Mouse (Mus musculus) c-Kit-positive CD71-positive TER-119-positive erythroid progenitor cells, embryonic 14.5 days (primary cell): Measurements from ENCODE around the gene Cpm.

Source experiments
- DNase-seq: peaks from one replicate; pipeline ENCODE4 v3.0.0-alpha.2; 2013; ENCODE audit warnings: low spot score

Gene Cpm

DNA sequence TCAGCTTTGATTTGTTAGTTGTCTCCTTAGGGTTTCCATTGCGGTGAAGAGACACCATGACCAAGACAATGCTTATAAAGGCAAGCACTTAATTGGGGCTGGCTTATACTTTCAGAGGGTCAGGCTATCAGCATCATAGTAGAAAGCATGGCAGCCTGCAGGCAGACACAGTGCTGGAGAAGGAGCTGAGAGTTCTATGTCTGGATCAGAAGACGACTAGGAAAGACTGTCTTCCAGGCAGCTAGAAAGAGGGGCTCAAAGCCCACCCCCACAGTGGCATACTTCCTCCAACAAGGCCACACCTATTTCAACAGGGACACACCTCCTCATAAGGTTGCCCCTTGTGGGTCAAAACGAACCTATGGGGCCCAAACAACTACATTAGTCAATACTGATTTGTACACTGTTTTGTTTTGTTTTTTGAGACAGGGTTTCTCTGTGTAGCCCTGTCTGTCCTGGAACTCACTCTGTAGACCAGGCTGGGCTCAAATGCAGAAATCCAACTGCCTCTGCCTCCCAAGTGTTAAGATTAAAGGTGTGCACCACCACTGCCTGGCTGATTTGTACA lies 8.3 kb upstream of the Cpm start:
- no peak for DNase-seq

DNA sequence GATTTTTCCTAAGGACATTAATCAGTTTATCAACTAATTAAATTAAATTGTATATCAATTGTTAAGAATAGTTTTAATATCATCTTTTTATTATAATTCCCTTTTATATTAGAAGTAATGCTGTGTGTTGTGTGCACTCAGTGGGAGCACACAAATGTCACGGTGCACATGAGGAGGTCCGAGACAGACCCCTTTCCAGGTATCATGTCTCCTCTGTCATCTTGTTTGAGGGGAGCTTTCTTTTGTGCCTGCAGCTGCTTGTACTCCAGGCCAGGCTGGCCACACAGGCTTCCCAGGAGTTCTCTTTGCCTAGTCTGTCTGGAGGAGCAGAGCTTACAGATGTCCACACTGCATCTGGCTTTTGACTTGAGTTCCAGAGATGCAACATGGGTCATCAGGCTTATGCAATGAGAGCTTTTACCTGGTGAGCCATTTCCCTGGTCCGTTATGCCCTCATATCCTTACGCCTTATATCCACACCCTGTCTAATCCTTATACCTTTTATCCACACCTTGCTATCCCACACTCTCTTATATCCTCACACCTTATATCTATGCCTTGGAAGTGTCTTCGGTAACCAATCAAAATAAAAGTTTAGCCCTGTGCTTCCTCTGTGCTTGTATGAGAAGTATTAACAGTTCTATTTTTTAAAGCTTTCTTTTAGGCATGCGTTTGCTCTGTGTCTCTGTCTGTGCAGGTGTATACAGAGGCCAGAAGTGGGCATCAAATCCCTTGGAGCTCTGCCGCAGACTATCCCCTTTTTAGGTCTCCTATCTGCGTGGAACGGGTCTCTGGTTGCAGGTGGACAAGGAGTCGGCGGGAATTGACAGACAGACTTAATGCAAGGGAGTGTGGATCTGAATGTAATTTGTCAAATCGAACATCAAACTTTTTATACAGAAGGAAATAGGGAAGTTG lies 7.4 kb upstream of the Cpm start:
- DNase-seq = no peak

DNA sequence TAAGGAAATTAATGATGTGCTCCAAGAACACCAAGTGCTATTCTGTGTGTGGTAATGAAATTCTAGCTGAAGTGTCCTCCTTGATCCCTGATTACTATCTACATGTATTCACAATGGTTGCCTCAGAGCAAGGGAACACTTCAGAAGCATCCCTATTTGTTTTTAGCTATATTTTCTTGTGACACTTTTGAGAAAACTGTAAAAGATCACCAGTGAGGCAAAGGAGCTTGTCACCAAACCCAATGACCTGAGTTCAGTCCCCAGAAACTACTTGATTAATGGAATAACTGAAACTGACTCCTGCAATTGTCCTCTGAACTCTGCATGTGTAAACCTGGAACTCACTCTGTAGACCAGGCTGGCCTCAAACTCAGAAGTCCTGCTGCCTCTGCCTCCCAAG lies 5.9 kb upstream of the Cpm start:
- no peak for DNase-seq

DNA sequence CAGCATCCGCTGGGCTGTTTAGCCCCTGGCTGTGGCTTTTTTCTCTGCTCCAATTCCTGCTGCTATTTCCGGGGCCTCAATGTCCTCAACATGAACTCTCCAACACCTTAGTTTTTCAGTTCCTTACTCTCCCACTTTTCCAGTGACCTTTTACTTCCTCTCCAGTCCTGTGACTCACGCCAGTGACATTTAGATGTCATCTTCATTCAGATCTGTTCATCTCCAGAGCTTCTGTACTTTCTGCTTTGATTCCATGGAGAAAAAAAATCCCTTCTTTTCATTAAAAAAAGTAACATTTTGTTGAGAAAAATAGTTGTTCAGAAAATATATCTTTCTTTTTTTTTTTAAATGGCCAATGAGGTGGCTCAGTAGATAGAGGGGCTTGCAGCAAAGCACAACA lies 5.1 kb upstream of the Cpm start:
- DNase-seq = no peak

DNA sequence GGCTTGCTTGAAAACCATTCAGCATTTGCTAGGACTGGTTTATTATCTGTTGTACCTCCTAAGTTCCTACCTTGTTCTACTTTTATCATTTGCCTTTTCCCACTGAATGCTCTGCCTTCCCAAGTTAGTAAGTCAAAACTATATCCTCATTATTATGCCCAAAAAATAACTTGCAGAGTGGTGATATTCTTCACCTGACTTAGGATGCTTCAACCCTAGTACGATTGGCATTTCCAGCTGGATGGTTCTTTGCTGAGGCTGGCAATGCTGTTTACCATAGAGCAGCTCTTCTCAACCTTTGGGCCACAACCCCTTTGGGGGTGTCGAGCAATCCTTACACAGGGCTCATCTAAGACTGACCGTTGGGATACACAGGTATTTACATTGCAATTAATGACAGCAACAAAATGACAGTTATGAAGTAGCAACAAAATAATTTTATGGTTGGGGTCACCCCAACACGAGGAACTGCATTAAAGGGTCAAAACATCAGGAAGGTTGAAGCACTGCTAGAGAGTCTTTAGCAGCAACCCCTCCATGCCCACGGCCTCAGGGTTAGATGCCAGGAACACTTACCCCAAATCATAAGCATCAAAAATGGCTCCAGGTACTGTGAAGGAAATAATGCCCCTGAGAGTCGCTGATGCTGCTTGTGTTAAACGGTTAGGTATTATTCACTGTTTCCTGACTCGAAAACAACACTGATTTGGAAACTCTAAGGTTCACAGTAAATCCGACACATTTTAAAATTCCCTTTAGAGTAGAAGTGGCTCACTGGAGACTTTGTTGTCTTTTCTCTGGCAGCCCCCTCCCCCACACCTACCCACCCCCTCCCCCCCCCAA lies 4.4 kb upstream of the Cpm start:
- no peak for DNase-seq

DNA sequence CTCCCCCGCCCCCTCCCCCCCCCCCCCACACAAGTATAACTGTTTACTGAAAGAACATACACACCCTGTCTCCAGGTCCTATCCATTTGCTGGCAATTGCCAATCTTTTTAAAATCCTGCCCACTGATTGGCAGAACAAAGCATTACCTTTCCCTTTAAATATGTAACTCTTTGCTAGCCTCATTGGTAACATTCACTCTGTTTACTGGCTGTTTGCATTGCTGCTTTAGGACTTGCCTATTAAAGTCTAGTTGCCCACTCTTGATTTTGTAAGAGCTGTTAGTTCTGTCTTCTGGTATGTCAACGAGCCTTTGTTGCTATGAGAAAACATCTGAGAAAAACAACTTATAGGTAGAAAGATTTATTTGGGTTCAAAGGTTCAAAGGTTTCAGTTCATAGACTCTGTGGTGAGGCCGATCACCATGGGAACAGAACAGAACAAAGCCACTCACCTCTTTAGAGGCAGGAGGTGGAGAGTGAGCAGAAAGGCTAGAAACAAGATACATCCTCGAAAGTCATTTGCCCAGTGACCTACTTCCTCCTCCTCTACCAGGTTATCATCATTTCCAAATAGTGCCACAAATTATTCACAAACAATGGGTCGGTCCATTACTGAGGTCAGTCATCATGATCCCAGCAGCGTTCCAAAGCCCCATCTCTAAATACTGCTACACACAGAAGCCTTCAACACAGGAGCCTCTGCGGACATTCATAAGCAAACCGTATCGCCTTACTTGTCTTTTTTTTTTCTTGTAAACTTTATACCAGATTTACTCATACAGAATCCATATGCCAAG lies 3.6 kb upstream of the Cpm start:
- DNase-seq = no peak

DNA sequence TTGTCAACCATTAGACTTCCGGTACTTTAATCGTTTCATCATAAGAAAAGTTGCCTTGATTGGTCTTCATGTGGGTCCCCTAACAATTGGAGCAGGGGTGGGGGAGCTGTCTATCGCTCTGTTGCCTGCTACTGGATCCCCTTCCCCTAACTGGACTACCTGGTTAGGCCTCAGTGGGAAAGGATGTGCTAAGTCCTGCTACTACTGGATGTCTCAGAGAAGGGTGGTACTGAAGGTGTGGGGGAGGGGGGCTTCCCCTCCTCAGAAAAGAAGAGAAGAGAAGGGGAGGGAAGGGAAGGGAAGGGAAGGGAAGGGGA lies 3.0 kb upstream of the Cpm start:
- DNase-seq = no peak

DNA sequence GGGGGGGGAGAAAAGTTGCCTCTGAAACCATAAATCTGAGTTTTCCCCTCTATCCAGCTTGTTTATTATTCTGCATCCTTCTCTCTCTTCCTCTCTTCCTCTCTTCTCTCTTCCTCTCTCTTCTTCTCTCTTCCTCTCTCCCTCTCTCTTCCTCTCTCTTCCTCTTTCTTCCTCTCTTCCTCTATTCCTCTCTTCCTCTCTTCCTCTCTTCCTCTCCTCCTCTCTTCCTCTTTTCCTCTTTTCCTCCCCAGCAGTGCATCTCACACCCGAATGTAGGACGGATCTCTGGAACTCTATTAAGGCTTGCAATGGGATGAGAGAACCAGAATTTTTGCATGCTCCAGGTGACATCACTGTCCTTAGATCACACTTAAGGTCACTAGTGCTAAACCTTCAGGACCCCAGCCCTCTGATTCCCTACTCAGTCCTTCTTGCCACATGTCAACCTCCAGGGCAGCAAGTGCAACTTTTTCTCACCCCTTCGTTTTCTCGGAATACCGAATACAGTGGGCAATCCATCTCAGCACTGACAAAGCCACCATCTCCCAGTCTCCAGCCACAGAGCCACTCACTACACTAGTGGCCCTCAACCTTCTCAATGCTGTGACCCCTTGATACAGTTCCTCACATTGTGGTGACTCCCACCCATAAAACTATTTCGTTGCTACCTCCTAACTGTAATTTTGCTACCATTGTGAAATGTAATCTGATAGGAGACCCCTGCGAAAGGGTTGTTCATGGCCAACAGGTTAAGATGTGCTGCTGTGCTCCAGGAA lies 2.3 kb upstream of the Cpm start:
- no peak for DNase-seq

DNA sequence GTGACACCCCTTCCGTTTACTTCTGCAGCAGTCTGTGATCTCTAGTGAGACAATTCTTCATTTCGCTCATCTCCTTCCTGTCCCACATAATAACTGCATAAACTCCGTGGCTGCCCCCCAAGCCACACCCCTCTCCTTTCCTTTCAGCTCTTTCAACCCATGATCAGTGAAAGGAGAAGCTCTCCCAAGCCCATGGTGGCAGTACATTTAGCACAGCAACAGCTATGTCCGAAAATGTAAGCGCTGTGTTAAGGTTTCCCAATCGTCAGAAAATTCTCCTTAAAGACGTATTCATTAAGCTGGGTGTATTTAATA lies 1.7 kb upstream of the Cpm start:
- DNase-seq = no peak

DNA sequence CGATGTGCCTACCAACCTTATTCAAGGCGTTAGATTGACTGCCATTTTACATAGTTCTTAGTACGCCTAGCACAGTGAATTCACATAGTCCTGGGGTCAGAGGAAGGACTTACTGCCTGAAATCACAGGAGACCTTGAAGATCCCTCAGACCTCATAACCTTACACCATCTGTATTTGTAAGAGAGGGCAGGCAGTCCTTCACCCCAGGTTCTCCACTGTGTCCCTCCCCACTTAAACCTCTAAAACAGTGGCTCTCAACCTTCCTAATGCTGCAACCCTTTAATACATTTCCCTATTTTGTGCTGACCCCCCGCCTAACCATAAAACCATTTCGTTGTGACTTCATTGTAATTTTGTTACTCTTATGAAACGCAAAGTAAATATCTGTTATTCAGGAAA lies 1.4 kb upstream of the Cpm start:
- no peak for DNase-seq

DNA sequence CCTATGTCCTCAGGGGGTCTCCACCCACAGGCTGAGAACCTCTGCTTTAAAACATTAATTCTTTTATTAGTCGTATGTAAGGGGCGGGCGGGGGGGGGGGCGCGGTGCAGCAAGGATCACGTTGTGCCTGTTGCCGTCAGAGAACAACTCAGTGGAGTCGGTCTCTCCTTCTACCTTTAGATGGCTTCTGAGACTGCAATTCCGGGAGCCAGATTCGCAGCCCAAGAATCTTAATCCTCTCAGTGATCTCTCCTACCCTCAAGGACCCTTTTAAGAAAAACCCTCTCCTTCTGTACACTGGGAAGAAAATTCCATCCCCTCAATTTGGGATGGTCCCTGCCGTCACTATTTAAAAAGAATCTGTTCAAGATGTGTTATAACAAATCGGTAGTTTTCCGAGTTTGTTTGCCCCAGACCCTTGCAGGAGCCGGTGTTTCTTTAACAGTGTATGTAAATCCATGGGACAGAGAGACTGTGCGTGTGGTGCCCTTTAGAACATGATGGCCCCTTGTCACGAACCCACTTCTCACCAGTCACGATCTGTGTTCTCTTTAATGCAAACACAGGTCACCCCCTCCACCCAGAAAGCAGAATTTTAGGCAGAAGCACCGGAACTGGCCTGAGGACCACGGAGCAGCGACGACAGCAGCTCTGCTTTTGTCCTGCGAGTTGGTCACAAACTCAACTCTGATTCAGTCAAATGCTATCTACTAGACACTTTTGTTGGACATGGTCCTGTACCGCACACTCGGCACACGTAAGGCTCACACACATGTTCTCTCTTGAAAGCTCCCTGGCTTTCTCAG lies 734 bp upstream of the Cpm start:
- DNase-seq = no peak

DNA sequence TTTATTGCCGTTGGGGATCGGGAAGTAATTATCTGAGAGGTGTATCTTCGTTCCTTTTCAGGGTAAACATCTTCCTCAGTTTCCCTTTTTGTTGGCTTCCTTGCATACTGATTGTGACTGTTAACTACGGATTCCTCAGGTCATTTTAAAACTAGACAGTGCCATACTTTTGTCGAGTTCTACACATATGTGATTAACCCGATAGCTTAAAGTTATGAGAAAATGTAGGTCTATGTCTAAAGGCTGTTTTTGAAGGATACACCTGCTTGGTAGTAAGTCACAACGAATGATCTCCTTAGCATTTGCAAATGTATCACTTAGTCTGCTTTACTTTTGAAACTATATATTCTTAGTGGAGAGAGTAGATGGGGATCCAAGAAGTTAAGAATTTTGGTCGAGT lies 876 bp downstream of the Cpm start:
- no peak for DNase-seq

DNA sequence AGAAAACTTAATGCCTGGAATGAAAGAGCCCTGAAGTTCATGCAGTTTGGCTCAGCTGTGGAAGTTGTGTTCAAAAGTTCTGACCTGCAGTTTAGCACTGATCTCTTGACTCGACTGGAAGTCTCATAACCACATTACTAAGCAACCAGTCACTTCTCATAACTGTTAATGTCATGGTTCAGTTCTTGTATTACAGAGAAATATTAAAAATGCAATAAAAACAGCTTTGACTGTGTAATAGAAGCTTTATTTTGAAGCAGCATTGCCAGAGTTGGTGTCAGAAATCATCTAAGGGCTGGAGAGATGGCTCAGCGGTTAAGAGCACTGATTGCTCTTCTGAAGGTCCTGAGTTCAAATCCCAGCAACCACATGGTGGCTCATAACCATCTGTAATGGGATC lies 1.5 kb downstream of the Cpm start:
- DNase-seq = no peak

DNA sequence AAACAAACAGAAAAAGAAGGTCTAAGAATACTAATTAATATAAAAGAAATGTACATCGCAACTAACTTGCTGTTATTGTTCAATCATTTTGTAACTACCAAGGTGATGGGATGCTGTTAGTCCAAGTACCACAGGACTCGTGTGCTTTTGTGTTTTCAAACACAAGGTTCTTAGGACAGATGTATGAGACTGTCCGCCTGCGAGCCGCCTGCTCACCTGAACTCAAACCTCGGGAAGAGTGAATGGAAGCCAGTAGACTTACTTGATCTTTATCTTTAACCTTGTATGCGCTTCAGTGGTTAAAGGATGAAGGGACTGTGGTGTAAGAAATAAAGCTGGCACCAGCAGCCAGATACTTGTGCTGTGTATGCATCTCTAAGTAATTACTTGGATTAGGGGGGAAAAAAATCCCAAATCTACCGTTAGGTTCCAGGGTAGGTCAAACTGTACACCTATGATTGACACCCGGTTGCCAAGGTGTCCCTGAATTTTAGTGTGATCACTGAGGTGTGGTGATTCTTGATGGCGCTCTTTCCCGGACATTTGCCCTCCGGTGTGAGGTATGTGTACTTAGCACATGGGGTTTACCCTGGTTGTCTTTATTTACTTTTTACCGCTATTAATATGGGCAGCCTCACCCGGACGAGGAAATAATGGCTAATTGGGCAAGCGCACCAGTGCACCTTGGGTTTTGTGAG lies 2.4 kb downstream of the Cpm start:
- DNase-seq = no peak

DNA sequence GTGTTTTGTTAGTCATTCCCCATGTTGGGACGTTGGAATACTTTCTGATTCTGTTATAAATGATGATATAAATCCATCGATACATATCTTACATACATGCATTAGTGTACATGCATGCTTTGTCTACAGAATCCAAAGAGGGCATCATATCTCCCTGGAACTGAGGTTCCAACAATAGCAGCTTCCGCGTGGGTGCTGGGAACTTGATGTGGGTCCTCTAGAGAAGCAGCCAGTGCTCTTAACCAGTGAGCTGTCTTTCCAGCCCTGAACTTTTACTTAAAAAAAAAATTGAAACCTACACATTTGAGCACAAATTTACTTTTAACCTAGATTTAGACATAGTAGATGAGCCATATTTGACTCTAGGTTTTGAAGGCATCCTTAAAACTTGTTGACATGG lies 3.1 kb downstream of the Cpm start:
- no peak for DNase-seq

DNA sequence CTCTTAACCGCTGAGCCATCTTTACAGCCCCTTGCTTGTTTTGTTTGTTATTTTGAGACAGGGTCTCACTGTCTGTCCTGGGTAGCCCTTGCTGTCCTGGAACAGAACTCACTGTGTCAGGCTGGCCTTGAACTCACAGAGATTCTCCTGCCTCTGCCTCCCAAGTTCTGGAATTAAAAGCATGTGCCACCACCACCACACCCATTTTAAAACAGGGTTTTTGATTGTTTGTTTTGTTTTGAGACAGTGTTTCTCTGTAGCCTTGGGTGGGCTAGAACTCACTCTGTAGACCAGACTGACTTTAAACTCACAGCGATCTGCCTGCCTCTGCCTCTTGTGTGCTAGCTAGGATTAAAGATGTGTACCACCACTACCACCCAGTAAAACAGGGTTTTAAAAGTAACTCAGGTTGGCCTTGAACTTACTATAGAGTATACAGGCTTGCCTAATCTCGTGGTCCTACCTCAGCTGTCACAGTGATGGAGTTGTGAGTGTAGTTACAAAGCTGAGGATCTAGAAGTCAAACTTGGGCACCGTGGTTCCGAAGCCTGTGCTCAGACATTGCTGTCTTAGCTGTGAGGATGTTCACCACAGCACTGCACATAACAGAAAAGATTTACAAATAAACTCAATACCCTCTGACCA lies 4.4 kb downstream of the Cpm start:
- DNase-seq = no peak

DNA sequence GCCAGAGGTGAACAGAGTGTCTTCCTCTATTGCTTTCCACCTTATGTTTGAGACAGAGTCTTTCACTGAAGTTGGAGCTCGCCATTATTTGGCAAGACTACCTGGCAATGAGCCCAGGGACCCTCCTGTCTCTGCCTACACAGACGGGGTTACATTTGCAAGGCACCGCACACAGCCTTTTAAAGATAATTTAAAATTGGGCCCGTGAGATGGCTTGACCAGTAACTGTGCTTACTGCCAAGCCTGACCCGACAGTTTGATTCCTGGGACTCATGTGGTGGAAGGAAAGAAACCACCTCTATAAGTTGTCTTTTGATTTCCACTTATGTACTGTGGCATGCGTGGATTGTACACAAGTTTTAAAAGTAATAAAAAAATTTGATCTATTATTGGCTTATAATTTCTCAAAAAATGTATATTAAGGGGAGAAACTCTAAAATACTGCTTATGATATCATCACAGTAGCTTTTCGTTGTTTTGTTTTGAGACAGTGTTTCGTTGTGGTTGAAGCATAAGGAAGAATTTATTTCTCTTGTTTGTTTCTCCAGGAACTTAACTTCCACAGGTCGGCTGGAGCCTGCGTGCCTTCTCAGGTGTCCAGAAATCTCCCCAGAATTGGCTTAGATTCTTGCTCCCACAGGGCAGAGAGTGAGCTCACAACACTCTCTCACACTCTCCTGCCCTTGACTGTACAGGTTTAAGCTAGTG lies 5.2 kb downstream of the Cpm start:
- no peak for DNase-seq

DNA sequence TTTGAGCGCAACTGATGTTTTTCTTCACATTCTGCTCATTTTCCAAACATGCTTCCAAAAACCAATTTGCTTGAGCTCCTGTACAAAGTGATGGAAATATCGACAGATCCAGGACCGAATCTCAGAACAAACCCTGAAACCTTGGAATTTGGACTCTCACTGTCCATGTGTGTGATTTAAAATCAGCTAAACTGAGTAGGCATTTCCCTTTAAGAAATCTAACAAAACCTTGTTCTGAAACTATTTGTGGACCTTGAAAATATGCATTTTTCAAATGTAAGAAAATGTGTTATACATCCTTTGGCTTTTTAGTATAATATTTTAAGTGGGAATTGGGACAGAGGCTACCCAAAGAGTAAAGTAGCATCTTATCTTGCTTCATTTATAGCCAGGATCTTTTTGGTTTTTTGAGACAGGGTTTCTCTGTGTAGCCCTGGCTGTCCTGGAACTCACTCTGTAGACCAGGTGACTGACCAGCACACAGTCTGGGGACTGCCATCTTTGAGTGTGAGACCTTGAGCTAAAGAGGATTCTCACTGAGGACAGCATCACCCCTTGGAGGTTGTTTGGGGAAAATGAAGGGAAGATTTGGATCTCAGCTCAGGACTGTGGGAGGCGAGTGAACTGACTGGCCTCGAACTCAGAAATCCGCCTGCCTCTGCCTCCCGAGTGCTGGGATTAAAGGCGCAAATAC lies 5.9 kb downstream of the Cpm start:
- no peak for DNase-seq
